Mouse (Mus musculus): Measurements from ENCODE around the gene Srek1ip1.

DNA sequence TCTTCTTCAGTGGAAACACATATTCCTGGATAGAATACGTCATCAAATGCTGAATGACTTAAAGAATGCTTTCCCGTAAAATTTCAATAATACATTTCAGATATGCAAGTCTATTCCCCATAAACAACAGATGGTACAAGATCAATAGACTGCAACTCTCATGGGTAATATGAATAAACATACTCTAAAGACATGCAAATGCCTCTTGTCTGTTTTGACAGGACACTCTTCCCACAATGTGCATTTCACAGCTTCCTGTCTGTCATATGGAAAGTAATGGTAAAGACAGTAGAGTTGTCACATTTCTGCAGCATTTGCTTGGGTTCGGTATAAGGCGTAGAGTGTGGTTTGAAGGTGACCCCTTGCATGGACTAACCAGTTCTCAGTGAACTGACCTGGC, 5.0 kb upstream of the Srek1ip1 start:
- no peak for TF ChIP-seq POLR2A (IDR thresholded peaks at IDR 0.05; ENCODE audit: borderline replicate concordance, extremely low read depth, insufficient read depth, insufficient read length, poor library complexity, severe bottlenecking)
- TF ChIP-seq CTCF (IDR thresholded peaks at IDR 0.05; ENCODE audit: borderline replicate concordance, extremely low read depth, insufficient read depth, insufficient read length) = no peak

All from brain, embryonic 14.5 days (tissue).